Mouse (Mus musculus) erythroid progenitor cell, adult 5-6 weeks (primary cell): ENCODE data around the gene Atp9a. TPM values are rescaled to one million over a fixed set of nuclear protein-coding genes. Genes with fewer than 3 reads are reported as not detected.
"Not testable (repeated sequence)": the region's sequence is repeated elsewhere in the genome, so short reads cannot be mapped to it uniquely, and the experiment has no call there.

Source experiments
- ATAC-seq: replicated peaks from 2 replicates; pipeline ENCODE4 v1.8.0; 2016; ENCODE audit warnings: moderate number of reproducible peaks, mild to moderate bottlenecking, moderate TSS enrichment, inconsistent platforms; ENCODE audit not compliant: poor library complexity, low FRiP score, severe bottlenecking
- total RNA-seq, 2 experiments: library from RNA; stranded (forward) in 1 of 2; stranded (reverse) in 1 of 2; fragments of 150-400 nt in 1 of 2; fragments of 186-747, 209-891 nt in 1 of 2; gene quantifications; 2 replicates each; pipeline versions ENCODE4 v1.2.3 to v1.2.4; 2015 to 2017; ENCODE audit warnings: low replicate concordance in 2 of 2

Gene Atp9a
- total RNA-seq (2015; ENCODE audit: low replicate concordance) (not detected in 2 replicates), total RNA-seq (2017; ENCODE audit: low replicate concordance) (0.13 TPM in 1 of 2 replicates, not detected in the other)

DNA sequence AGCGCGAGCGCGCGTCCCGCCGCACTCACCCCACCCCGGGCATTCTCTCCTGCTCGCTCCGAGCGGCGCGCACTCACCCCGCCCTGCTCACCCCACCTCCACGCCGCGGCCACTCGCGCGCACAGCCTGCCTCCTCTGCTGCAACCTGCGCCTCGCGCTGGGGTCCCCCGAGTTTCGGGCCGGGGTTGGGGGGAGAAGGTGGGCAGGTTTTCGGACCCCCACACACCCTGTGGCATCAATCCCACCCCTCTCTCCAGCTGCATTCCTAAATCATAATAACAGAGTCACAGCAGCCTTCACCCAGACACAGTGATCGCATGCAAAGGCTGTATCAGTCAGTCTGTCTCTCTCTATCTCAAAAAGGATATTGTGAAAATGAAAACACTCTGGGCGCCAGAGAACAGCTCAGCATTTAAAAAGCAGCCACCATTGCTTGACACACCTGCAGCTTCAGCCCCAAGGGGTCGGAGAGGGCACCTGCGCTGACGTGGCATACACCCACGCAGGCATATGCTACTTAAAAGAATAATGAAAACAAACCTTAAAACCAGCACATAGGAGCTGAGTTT is at the start of gene Atp9a:
Gene Atp9a (minus strand): TSS at position 351 of the 569 bp plus-strand sequence.
- ATAC-seq = no peak

DNA sequence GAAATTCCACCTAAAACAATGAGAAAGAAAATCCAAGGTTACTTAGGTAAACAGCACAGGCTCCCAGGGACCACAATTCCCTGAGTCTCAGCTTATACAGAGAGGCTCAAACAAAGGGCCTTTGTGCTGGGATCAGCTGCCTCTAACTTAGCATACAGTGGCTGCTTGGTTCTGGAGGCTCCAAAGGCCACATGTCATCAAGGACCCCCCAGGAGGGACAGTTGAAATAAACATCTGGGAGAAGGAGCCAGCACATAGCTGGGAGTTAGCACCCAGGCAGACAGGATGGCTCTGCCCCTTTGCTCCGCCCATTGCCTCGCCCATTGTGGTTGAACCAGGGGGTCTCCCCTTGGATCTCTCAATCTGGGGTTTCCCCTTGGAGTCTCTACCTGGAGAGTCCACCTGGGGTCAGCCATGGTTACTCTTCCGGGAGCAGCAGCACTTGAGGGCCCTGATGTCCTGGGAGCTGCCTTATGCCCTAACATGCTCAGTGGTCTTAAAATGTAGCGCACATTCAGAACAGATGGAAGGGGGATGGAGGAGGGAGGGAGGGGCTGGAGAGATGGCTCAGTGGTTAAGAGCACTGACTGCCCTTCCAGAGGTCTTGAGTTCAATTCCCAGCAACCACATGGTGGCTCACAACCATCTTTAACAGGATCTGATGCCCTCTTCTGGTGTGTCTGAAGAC is 49.0 kb upstream of the Atp9a start:
- no peak for ATAC-seq

DNA sequence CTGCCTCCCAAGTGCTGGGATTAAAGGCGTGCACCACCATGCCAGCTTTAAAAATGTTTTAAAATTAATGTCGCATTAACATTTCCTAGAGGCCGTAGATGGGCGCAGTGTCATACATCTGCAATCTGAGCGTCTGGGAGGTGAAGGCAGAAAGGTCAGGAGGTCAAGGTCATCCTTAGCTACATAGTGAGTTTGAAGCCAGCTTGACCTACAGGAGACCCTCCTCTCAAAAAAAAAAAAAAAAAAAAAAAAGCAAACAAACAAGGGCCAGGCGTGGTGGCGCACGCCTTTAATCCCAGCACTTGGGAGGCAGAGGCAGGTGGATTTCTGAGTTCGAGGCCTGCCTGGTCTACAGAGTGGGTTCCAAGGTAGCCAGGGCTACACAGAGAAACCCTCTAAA is 44.0 kb upstream of the Atp9a start:
- no peak for ATAC-seq

DNA sequence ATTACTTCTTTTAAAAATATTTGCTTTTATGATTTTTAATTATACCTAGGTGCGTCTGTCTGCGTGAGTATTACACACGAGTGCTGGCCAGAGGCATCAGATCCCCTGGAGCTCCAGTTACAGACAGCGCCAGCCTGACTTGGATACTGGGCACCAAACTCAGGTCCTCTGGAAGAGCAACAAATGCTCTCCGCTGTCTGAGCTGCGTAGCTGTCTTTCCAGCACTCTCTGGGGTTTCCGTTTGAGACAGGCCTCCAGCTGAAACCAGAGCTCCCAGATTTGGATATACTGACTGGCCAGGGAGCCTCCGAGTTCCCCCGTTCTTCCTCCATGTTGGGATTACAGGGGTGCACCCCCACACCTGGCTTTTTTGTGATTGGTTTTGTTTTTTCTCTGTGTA is 38.4 kb upstream of the Atp9a start:
- no peak for ATAC-seq

DNA sequence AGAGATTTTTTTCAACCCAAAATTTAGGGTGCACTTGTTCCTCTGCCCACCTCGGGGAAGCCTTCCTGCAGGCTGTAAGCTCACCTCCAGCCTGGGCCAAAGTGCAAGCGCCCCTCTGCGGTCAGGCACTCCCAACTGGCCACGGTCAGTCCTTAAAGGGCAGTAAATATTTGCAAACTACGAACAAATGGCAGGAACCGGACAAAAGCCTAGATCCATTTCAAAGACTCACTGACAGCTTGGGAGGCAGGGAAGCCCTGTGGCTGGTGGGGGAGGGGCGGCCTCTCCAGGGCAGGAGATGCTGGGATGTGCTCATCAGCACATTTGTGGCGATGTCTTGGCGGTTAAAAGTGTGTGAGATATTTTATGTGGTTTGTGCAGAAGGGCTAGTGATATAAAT is 37.8 kb upstream of the Atp9a start:
- no peak for ATAC-seq

DNA sequence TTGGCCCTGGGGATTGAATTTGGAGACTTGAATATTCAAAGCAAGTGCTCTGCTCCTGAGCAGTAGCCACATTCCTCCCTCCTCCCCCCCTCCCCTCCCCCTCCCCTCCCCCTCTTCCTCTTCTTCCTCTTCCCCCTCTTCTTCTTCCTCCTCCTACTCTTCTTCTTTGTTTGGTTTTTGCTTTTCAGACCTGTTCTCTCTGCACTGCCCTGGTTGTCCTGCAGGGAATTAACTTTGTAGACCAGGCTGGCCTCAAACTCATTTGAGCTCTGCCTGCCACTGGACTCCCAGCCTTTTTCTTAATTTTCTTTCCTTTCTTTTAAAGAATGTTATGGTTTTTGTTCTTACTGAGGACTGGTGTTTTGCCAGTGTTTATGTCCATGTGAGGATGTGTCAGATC is 35.3 kb upstream of the Atp9a start:
- no peak for ATAC-seq

DNA sequence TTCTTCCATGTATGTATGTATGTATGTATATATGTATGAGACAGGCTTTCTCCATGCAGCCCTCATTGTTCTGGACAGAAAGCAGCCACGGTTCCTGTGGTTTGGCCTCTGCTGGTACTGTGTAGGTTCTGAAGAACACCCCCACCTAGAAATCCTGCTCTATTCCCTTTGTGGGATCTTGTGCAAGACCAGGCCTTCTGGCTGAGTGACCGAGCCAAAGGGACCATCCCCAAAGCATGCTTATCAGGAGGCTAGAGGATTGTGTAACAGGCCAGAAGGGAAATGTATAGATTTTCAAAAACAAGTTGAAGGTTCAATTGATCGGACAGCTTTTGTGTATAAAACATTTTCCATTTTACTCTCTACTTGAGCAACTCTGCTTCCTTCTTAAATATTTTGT is 34.0 kb upstream of the Atp9a start:
- no peak for ATAC-seq

DNA sequence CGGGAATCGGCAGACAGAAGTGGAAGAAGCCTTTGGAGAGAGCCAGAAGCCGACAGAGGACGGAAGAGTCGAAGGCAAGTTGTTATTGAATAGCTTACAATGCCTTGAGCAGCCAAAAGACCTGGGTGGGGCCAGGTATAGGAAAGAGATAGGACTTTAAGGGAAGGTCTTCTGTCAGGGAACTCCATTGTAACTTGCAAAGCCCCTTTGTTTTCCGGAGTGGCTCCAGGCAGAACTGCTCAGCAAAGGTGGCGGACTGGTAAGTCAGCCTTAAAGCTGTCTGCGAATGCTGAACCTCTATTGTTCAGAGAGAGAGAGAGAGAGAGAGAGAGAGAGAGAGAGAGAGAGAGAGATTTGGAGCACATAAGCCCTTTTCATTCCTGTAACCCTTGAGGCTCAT is 27.1 kb upstream of the Atp9a start:
- no peak for ATAC-seq

DNA sequence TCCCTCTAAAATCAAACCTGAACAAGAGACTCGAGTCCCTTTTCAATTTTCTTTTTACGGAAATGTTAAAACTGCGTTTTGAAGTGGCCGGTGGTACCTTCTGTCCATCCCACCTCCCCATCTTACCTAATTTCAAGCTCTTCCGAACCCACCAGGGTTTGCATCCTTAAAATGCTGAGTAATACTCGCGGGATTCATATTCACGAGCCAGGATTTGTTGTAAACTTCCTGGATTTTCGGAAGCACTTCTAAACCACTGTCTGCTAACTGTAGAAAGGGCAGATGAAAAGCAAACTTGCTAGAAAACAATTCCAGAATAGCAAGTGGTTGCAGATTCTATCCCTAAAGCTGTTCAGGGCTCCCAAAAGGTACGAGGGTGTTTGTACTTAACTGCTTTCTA is 25.4 kb upstream of the Atp9a start, which contains the start of gene Sall4:
Gene Sall4 (minus strand): TSS at position 362 of the 400 bp plus-strand sequence.
- ATAC-seq = no peak

DNA sequence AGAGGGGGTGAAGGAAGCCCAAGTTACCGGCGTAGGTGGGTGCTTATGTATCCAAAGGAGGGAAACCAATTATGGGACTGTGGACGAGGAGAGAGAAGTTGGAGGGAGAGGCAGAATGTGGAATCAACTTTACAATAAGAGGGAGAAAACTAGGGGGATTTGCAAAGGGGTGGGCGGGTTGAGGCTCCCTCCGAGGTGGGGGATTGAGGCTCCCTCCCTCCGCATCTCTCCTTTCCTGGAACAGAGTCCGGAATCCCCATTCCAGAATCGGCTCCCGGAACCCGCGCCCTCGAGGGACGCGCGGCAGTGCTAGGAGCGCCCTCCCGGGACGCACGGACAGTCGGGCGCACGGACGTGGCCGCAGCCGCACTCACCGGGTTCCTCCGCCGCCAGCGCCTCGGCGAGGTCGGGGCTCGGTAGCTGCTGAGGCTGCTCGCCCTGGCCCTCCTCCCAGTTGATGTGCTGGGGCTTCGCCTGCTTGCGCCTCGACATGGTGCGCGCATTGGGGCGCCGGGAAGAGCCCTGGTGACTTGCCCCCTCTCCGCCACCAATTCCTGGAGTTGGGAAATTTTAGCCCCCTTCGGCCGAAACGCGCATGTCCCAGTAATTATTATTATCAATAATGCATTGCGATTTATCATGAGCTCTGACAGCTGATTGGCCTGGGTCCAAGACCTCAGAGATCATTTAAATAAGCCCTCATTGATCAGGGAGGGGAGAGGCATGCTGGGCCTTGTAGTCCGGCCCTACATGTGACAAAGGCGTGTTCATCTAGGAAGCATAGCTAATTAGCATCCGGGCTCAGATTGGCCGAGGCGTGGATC is 24.5 kb upstream of the Atp9a start:
- ATAC-seq = no peak

DNA sequence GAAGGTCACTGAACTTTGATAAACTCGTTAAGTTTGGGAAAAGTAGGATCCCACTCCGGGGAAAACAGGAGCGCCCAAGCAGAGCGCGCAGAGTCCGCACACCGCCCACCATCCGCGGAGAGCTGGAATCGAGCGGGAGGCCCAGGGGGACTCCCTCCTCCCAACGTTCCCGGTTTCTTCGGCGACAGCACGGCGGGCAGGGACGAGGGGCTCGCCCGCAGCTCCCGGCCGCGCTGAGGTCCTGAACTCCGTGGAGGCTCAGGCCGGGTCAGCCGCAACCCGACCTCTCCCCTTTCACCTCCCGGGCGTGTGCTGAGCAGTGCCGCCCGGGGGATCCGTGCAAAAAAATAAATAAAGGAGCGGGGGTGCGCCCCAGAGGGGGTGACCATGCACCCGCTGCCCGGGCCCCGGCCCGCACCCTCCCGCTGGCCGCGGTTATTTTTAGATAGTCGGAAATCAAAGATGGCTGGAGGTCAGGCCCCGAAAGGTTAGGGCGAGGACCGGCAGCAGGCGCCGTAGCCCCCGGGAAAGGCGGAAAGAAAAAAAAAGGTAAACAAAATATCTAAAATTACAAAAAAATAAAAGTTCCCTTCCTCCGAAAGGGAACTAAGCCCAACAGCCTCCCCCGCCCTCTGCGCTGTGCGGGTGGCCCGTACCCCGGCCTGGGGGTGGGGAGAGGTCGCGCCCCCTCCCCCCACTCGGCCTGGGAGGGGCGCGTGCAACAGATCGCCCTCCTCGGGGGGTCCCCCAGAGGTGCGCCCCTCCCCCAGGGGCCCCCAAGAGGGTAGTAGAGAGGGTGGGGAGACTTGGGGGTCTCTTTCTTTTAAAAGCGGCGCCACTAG is 23.7 kb upstream of the Atp9a start:
- ATAC-seq = no peak

DNA sequence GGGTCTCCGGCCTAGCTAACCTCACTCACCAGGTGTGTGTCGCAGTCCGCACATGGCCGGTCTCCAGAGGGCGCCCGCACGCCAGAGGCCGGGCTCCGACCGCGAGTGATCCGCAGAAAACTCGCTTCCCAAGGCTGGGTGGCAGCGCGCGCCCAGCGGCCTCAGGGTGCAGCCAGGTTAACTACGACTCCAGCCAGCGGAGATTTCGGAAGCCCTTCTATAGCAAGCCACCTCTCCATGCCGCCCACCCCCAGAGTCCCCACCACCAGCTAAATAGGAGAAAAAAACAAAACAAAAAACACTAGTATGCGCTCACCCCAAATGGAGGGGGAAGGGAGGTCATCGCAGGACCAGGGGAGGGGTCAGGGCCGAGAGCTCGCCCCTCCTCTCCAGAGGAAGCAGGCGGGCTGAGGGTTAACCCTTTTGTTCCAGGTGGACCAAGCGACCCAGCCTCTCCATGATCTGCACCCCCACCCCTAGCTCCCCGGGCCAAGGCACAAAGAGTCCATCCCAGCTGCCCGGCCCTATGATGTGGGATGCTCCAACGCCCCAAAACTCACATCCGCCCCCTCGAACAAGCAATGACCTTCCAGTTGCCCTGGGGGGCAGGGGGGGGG is 23.0 kb upstream of the Atp9a start:
- ATAC-seq = no peak

DNA sequence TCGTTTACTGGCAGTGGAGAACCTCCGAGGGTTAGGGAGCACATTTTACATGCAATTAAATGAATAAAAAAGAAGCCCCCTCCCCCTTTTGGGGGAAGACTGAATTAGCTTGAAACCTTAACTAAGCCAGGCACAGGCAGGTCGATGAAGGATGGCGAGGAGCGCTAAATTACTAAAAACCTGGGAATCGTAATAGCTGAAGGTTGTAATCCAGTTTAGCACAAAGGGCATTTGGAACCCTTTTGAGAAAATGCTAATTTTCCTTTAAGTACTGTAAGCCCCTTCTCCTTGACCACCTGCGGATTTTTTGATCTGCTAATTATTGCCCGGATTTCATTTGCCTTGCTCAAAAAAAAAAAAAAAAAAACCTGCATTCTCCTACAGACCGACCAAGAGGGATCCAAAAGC is 22.3 kb upstream of the Atp9a start:
- ATAC-seq = no peak

DNA sequence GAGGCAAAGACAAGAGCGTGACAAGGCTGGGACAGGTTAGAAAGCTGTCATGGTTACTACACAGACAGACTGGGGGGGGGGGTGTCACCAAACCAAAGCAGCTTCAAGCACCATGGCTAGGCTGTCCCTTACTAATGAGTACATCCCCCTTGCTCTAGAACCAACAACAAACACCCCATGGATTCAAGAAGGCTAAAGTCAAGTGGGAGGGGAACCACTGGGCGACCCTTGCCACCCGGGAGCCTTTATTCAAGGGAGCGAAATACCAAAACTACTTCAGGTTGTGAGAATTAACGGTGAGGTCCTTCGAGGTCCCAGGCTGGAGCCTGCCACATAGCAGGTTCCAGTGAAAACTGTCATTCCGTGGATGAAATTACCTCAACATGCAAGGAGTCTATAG is 21.6 kb upstream of the Atp9a start:
- no peak for ATAC-seq

DNA sequence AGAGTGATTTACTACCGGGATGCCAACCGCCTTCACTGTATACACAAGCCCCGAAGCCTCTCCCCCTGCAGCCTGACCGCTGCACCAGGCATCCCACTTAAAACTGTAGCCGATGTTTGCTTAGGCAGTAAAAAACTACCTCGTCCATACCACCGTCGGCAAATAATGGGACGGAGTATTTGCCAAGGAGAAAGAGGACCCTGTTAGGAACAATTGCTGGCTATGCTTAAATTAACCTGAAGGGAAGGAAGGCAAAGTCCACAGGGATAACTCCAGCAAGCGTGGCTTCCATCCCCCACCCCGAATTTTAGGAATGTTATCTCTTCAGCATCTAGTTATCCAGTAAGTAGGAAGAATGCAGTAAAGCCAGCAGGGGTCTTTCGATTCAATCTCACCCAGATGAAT is 20.2 kb upstream of the Atp9a start:
- ATAC-seq = no peak

DNA sequence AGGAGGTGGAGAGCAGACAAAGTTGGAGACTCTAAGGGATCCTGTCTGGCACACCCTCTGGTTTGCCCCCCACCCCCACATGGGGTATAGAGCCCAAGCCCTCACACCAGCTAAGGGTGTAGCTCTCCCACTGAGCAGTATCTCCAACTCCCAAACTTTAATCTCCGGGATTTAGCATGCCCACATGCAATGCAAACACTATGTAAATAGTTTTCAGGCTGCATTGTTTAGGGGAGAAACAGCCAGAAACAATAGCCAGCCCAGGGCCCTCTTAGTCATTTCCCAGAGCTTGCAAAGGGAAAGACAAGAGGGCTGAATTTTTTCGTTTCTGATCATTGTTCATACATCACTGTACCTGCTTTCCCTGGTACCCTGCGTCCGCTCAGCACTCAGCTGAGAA is 19.7 kb upstream of the Atp9a start:
- ATAC-seq = no peak

DNA sequence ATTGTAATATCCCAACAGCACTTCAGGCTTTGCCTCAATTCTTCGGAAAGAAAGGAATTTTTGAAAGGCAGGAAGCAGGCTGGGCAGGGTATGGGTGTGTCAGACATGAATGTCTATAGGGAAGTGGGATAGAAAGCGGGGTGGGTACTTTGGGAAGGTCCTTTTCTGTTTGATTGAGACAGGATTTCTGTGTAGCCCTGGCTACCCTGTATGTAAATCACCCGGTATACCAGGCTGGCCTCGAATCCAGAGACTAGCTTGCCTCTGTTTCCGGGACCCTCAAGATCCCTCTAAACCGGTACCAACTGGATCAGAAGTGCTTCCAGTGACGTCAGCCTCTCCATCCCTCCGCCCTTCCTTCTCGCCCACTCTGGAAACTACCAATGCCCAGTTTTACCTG is 18.9 kb upstream of the Atp9a start:
- ATAC-seq = no peak

DNA sequence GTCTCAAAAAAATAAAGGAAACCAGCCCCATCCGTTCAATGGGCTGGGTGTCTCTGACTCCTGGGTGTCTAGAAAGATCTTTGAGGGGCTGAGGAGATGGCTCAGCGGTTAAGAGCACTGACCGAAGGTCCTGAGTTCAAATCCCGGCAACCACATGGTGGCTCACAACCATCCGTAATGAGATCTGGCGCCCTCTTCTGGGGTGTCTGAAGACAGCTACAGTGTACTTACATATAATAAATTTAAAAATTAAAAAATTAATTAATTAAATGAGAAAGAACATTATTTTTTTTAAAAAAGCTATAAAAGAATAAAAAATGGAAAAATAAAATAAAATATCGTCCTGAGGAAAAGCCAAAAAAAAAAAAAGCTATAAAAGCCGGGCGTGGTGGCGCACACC is 2.2 kb upstream of the Atp9a start:
- ATAC-seq = not testable (repeated sequence)

DNA sequence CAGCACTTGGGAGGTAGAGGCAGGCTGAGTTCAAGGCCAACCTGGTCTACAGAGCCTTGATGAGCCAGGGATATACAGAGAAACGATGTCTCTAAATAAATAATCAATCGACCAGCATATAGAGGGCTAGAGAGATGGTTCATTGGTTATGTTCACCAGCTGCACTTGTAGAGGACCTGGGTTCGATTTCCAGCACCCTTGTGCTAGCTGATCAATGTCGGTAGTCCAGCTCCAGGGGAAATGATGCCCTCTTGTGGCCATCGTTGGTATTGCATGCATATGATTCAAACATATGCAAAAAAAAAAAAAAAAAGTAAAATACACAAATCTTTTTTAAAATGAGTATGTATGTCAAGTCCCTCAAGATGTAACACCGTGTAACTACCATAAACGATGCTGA is 440 bp upstream of the Atp9a start:
- ATAC-seq = no peak
